Mouse (Mus musculus): ENCODE data around the gene Matn4. TPM values are rescaled to one million over a fixed set of nuclear protein-coding genes. Genes with fewer than 3 reads are reported as not detected.

The Matn4 gene
- polyA plus RNA-seq, 1 experiment from 2014 or later: 1.9 TPM

DNA sequence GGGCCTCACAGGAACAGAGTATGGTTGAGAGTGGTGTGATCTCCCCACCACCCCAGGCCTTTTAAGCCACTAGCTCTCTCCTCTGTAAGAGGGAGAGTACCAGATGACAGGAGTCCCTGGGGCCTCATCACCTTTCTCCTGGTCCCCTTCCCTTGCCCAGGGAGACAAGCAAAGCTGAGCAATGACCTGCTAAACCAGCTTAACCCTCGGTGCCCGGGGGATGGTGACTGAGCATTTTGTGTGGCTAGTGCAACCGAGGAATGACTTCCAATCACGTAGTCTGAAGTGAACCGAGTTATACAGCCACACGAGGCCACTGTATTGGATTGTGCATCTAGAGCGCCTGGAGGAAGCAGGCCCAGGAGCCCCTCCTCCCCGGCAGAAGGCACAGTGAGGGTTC, 19.4 kb upstream of the Matn4 start:
- no peak overlapping the region for H3K27ac ChIP-seq (ENCODE audit: low read depth)
- no peaks in the 10 kb centered on the region for H3K27me3 ChIP-seq (replicated peaks; ENCODE audit: control insufficient read depth, insufficient read depth, low read length)
- no peaks in the 10 kb centered on the region for H3K9me3 ChIP-seq (ENCODE audit: control insufficient read depth, low read length)
- 88% methylated on average over 8 of the region's 8 CpGs for WGBS
- DNase-seq (ENCODE audit: low spot score) (no peak), ATAC-seq (replicated peaks; ENCODE audit: low FRiP score, low TSS enrichment, low read depth) (no peak)
- no peak overlapping the region for H3K4me2 ChIP-seq (ENCODE audit: low read length)
- no peaks in the 10 kb centered on the region for H3K4me1 ChIP-seq (replicated peaks; ENCODE audit: control insufficient read depth, insufficient read depth, low read length)
- peaks cover 59% of the 10 kb centered on the region for H3K36me3 ChIP-seq (ENCODE audit: control insufficient read depth, insufficient read depth, low read length)
- no peak overlapping the region for H3K9ac ChIP-seq (ENCODE audit: low read length)
- no peak overlapping the region for H3K4me3 ChIP-seq (ENCODE audit: low read depth, low read length)

DNA sequence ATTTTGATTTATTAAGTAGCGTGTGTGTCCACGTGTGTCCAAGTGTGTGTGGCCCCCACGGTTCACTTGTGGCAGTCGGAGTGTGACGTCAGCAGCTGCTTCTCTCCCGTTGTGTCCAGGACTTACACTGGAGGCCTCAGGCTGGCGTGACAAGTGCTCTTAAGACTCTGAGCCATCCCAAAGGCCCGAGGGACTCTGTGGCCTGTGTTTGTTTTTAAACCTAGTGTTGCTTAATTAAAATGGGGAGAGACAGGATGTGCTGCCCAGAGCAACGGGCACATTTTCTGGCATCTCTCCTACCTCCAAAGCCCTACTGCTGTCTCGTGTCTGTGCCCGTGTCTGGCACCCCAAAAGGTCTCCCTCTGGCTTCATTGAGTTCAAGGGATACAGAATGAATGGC, 18.5 kb upstream of the Matn4 start:
- ATAC-seq (replicated peaks; ENCODE audit: low FRiP score, low TSS enrichment, low read depth) (no peak), DNase-seq (ENCODE audit: low spot score) (no peak)
- Histone ChIP-seq H3K9ac (ENCODE audit: low read length) (no peak overlapping the region), H3K4me2 (ENCODE audit: low read length) (no peak overlapping the region), H3K27me3 (replicated peaks; ENCODE audit: control insufficient read depth, insufficient read depth, low read length) (no peaks in the 10 kb centered on the region), H3K9me3 (ENCODE audit: control insufficient read depth, low read length) (no peaks in the 10 kb centered on the region), H3K4me1 (replicated peaks; ENCODE audit: control insufficient read depth, insufficient read depth, low read length) (no peaks in the 10 kb centered on the region), H3K4me3 (ENCODE audit: low read depth, low read length) (no peak overlapping the region), H3K27ac (ENCODE audit: low read depth) (no peak overlapping the region), H3K36me3 (ENCODE audit: control insufficient read depth, insufficient read depth, low read length) (peaks cover 50% of the 10 kb centered on the region)
- WGBS: 92% methylated on average over 11 of the region's 11 CpGs

DNA sequence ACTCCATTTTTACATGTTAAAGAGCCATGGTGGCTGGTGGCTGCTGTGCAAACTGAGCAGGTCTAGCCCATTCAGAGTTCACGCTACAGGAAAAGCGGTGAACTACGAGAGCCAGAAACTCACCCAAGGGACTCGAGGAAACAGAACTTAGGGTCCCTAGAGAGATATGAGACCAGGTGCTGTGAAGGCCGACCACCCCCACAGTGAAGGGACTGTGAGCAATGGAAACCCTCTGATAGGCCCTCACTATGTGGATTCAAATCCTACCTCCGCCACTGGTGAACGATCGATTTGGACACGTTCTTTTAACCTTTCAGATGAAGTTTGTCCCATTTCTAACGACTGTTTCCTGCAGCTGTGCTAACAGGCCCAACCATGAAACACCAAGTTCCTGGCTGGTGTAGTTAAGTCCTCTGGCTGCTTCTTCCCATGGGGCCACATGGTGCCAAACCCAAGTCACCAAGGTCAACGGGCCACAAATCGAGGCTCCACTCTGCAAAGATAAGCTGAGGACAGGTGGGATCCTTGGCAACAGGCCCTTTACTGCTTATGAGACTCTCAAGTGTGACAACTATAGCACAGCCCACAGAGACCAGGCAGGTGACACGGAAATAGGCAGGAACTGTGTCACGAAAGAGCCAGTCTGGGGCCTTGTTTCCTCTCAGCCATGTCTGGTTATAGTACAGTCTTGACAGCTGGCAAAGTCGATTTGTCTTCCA, 17.9 kb upstream of the Matn4 start:
- no peak overlapping the region for H3K27ac ChIP-seq (ENCODE audit: low read depth)

DNA sequence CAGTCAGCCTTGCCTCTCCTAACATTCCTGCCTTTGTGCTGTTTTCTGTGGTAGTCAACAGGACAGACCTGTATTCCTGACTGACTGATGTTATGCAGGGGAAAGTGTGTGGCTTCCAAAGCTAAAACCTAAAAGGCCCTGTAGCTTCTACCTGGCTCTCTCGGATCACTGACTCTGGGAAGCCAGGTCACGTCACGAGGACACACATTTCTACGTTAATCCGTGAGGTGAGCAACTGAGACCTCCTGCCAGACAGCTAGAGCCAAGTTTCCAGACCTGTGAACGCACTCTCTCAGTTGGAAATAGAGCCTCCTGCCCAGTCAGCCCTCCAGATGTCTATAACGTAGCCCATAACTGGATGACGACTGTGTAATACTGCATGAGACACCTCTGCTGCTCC, 17.0 kb upstream of the Matn4 start:
- H3K27ac ChIP-seq (ENCODE audit: low read depth): no peak overlapping the region
- WGBS: 89% methylated on average over 8 of the region's 8 CpGs
- H3K9ac ChIP-seq (ENCODE audit: low read length): no peak overlapping the region
- ATAC-seq (replicated peaks; ENCODE audit: low FRiP score, low TSS enrichment, low read depth) (no peak), DNase-seq (ENCODE audit: low spot score) (no peak)
- H3K36me3 ChIP-seq (ENCODE audit: control insufficient read depth, insufficient read depth, low read length): peaks cover 35% of the 10 kb centered on the region
- no peaks in the 10 kb centered on the region for H3K9me3 ChIP-seq (ENCODE audit: control insufficient read depth, low read length)
- H3K4me3 ChIP-seq (ENCODE audit: low read depth, low read length): no peak overlapping the region
- no peaks in the 10 kb centered on the region for H3K4me1 ChIP-seq (replicated peaks; ENCODE audit: control insufficient read depth, insufficient read depth, low read length)
- no peaks in the 10 kb centered on the region for H3K27me3 ChIP-seq (replicated peaks; ENCODE audit: control insufficient read depth, insufficient read depth, low read length)
- no peak overlapping the region for H3K4me2 ChIP-seq (ENCODE audit: low read length)

More for the DNA sequence above, 17.9 kb upstream of the Matn4 start:
- no peak overlapping the region for H3K9ac ChIP-seq (ENCODE audit: low read length)
- peaks cover 44% of the 10 kb centered on the region for H3K36me3 ChIP-seq (ENCODE audit: control insufficient read depth, insufficient read depth, low read length)
- H3K4me1 ChIP-seq (replicated peaks; ENCODE audit: control insufficient read depth, insufficient read depth, low read length): no peaks in the 10 kb centered on the region
- no peaks in the 10 kb centered on the region for H3K9me3 ChIP-seq (ENCODE audit: control insufficient read depth, low read length)
- 89% methylated on average over 15 of the region's 15 CpGs for WGBS
- H3K4me3 ChIP-seq (ENCODE audit: low read depth, low read length): no peak overlapping the region
- H3K27me3 ChIP-seq (replicated peaks; ENCODE audit: control insufficient read depth, insufficient read depth, low read length): no peaks in the 10 kb centered on the region
- DNase-seq (ENCODE audit: low spot score): no peak
- ATAC-seq (replicated peaks; ENCODE audit: low FRiP score, low TSS enrichment, low read depth): no peak
- no peak overlapping the region for H3K4me2 ChIP-seq (ENCODE audit: low read length)

DNA sequence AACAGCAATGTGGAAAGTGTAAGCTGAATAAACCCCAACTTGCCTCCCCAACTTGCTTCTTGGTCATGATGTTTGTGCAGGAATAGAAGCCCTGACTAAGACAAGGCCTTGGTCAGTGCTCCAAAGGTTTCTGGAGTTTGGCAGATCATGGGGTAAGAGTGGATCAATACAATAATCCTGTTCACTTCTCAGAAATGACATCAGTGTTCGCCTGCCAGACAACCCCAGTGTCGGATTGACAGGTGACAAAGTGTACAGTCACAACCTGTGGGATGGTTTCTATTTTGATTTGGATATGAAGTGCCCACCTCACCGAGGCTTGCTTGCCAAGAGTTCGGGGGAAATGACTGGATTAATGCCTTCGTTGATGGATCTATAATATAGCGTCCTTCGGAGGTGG, 16.3 kb upstream of the Matn4 start:
- WGBS: 89% methylated on average over 7 of the region's 7 CpGs
- H3K4me3 ChIP-seq (ENCODE audit: low read depth, low read length): no peak overlapping the region
- H3K4me2 ChIP-seq (ENCODE audit: low read length): no peak overlapping the region
- peaks cover 28% of the 10 kb centered on the region for H3K36me3 ChIP-seq (ENCODE audit: control insufficient read depth, insufficient read depth, low read length)
- H3K4me1 ChIP-seq (replicated peaks; ENCODE audit: control insufficient read depth, insufficient read depth, low read length): no peaks in the 10 kb centered on the region
- no peaks in the 10 kb centered on the region for H3K27me3 ChIP-seq (replicated peaks; ENCODE audit: control insufficient read depth, insufficient read depth, low read length)
- DNase-seq (ENCODE audit: low spot score) (no peak), ATAC-seq (replicated peaks; ENCODE audit: low FRiP score, low TSS enrichment, low read depth) (no peak)
- H3K27ac ChIP-seq (ENCODE audit: low read depth): no peak overlapping the region
- H3K9me3 ChIP-seq (ENCODE audit: control insufficient read depth, low read length): no peaks in the 10 kb centered on the region
- H3K9ac ChIP-seq (ENCODE audit: low read length): no peak overlapping the region

DNA sequence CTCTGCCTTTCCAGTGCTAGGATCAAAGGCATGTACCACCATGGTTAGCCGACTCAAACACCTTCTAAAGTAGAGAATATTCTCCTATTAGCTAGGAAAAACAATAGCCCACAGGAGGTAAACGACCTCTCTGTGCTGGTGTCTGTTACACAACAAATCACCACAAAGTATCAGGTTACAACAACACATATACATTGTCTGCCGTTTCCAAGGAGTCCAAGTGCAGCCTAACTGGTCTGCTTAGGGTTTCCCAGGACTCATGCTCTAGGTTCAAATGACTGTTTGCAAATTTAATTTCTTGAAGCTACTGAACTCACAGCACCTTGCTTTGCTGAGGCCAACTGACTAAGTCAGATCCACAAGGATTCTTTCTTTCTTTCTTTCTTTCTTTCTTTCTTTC, 14.5 kb upstream of the Matn4 start:
- WGBS: 7% methylated on average over 3 of the region's 3 CpGs
- no peaks in the 10 kb centered on the region for H3K9me3 ChIP-seq (ENCODE audit: control insufficient read depth, low read length)
- ATAC-seq (replicated peaks; ENCODE audit: low FRiP score, low TSS enrichment, low read depth) (no peak), DNase-seq (ENCODE audit: low spot score) (no peak)
- no peak overlapping the region for H3K4me2 ChIP-seq (ENCODE audit: low read length)
- H3K27ac ChIP-seq (ENCODE audit: low read depth): no peak overlapping the region
- H3K27me3 ChIP-seq (replicated peaks; ENCODE audit: control insufficient read depth, insufficient read depth, low read length): no peaks in the 10 kb centered on the region
- no peak overlapping the region for H3K9ac ChIP-seq (ENCODE audit: low read length)
- H3K4me3 ChIP-seq (ENCODE audit: low read depth, low read length): no peak overlapping the region
- peaks cover 14% of the 10 kb centered on the region for H3K36me3 ChIP-seq (ENCODE audit: control insufficient read depth, insufficient read depth, low read length)
- no peaks in the 10 kb centered on the region for H3K4me1 ChIP-seq (replicated peaks; ENCODE audit: control insufficient read depth, insufficient read depth, low read length)

DNA sequence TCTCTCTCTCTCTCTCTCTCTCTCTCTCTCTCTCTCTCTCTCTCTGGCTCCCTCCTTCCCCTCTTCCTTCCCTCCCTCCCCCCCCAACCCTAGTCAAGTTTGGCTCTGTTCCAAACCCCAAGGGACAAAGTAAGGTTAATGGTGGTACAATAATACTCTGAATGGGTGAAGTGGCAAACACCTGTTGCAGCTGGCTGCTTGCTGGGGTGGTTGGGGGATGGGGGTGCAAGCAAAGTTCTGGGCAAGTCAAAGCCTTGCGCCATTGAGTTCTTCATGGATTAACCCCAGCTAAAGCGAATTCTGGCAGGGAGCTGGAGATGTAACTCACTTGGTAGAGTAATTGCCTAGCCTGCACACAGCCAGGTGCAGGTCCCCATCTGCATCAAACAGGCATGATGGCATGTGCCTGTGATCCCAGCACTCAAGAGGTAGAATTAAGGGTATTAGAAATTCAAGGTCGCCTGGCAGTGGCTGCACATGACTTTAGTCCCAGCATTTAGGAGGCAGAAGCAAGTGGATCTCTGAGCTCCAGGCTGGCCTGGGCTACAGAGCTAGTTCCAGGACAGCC, 13.4 kb upstream of the Matn4 start:
- no peak overlapping the region for H3K4me3 ChIP-seq (ENCODE audit: low read depth, low read length)
- DNase-seq (ENCODE audit: low spot score) (no peak), ATAC-seq (replicated peaks; ENCODE audit: low FRiP score, low TSS enrichment, low read depth) (no peak)
- peaks cover 3% of the 10 kb centered on the region; the same call in 1 of the 2 replicates for H3K36me3 ChIP-seq (ENCODE audit: control insufficient read depth, insufficient read depth, low read length)
- H3K4me1 ChIP-seq (replicated peaks; ENCODE audit: control insufficient read depth, insufficient read depth, low read length): no peaks in the 10 kb centered on the region
- no peak overlapping the region for H3K9ac ChIP-seq (ENCODE audit: low read length)
- no peak overlapping the region for H3K4me2 ChIP-seq (ENCODE audit: low read length)
- H3K9me3 ChIP-seq (ENCODE audit: control insufficient read depth, low read length): no peaks in the 10 kb centered on the region
- H3K27me3 ChIP-seq (replicated peaks; ENCODE audit: control insufficient read depth, insufficient read depth, low read length): no peaks in the 10 kb centered on the region
- no peak overlapping the region for H3K27ac ChIP-seq (ENCODE audit: low read depth)
- WGBS: 41% methylated on average over 3 of the region's 3 CpGs

DNA sequence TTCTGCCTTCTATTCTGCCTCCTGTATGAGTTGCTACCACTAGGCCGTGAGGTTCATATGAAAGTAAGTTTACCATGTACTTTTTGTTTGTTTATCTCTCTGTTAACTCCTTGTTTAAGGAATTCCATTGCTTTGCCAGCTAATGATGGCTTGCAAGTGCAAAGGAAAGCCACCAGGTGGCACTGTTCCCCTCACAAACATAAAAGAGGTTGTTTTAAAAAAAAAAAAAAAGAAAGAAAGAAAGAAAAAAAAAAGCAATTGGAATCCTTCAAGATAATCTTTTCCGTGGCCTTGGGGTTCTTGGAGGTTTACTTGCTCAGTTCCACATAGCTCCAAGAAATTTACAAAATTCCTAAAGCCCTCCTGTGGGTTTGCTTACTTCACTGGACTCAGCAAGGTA, 12.2 kb upstream of the Matn4 start:
- H3K9me3 ChIP-seq (ENCODE audit: control insufficient read depth, low read length): no peaks in the 10 kb centered on the region
- 3% methylated on average over 2 of the region's 2 CpGs for WGBS
- no peak overlapping the region for H3K4me2 ChIP-seq (ENCODE audit: low read length)
- no peak overlapping the region for H3K4me3 ChIP-seq (ENCODE audit: low read depth, low read length)
- no peak for DNase-seq (ENCODE audit: low spot score)
- no peak overlapping the region for H3K9ac ChIP-seq (ENCODE audit: low read length)
- H3K27me3 ChIP-seq (replicated peaks; ENCODE audit: control insufficient read depth, insufficient read depth, low read length): no peaks in the 10 kb centered on the region
- no peak for ATAC-seq (replicated peaks; ENCODE audit: low FRiP score, low TSS enrichment, low read depth)
- H3K27ac ChIP-seq (ENCODE audit: low read depth): no peak overlapping the region
- H3K36me3 ChIP-seq (ENCODE audit: control insufficient read depth, insufficient read depth, low read length): no peaks in the 10 kb centered on the region
- H3K4me1 ChIP-seq (replicated peaks; ENCODE audit: control insufficient read depth, insufficient read depth, low read length): no peaks in the 10 kb centered on the region

DNA sequence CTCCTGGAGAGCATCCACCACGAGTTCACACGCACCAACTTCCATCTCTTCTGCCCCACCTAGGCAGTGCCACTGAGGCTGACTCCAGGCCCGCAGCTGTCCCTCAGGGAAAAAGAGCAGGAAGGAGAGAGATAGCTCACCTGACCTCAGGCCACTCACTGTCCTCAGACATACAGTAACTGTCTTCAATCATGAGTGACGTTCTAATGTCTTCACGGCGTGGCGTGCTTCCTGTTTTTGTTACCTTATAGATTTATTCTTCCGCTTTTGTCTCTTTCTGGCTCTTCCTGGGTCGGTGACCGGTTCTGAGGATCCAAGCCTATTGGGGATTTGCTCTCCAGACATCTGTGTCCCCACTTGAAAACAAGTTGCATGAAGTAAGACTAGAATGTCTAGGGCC, 9.6 kb upstream of the Matn4 start:
- 68% methylated on average over 10 of the region's 10 CpGs for WGBS
- Histone ChIP-seq H3K9ac (ENCODE audit: low read length) (no peak overlapping the region), H3K4me3 (ENCODE audit: low read depth, low read length) (peak overlapping the region; percentile 19; the same call in 1 of the 2 replicates), H3K27me3 (replicated peaks; ENCODE audit: control insufficient read depth, insufficient read depth, low read length) (no peaks in the 10 kb centered on the region; the same call in 1 of the 2 replicates), H3K4me2 (ENCODE audit: low read length) (peak overlapping the region; percentile 44), H3K36me3 (ENCODE audit: control insufficient read depth, insufficient read depth, low read length) (no peaks in the 10 kb centered on the region), H3K4me1 (replicated peaks; ENCODE audit: control insufficient read depth, insufficient read depth, low read length) (no peaks in the 10 kb centered on the region), H3K9me3 (ENCODE audit: control insufficient read depth, low read length) (no peaks in the 10 kb centered on the region), H3K27ac (ENCODE audit: low read depth) (no peak overlapping the region)
- DNase-seq (ENCODE audit: low spot score) (no peak), ATAC-seq (replicated peaks; ENCODE audit: low FRiP score, low TSS enrichment, low read depth) (no peak)

Data from intestine, embryonic 14.5 days (tissue).